Mouse (Mus musculus): Measurements from ENCODE around the gene Zp1.

GRCm38 (mm10) chr19:10968578-10968977 is 48.1 kb upstream of the Zp1 start:
- TF ChIP-seq CTCF (IDR thresholded peaks at IDR 0.05; ENCODE audit: insufficient read depth, low read depth, low read length): no peak
- no peak for TF ChIP-seq POLR2A (IDR thresholded peaks at IDR 0.05; ENCODE audit: insufficient read depth, low read depth, low read length)
